Mouse (Mus musculus) retina, adult 2 months (tissue): ENCODE measurements around the gene Lrit3.
"Not testable (repeated sequence)": the region's sequence is repeated elsewhere in the genome, so short reads cannot be mapped to it uniquely, and the experiment has no call there.

Experiments used
- DNase-seq: peaks from one replicate; pipeline ENCODE4 v3.0.0-alpha.2; 2012; ENCODE audit warnings: low read depth, low spot score

Gene Lrit3

GRCm38 (mm10) chr3:129771210-129771609 is 32.6 kb downstream of the Lrit3 start:
- DNase-seq = no peak

GRCm38 (mm10) chr3:129766971-129767794 is 36.6 kb downstream of the Lrit3 start:
- DNase-seq = no peak

GRCm38 (mm10) chr3:129766106-129766505 is 37.7 kb downstream of the Lrit3 start:
- no peak for DNase-seq

GRCm38 (mm10) chr3:129757599-129757998 is 46.2 kb downstream of the Lrit3 start:
- DNase-seq = not testable (repeated sequence)

GRCm38 (mm10) chr3:129754650-129755604 is 48.9 kb downstream of the Lrit3 start, which contains the start of gene Egf:
Gene Egf (minus strand): TSS chr3:129755316.
- no peak for DNase-seq

- no peak for DNase-seq
Measured at GRCm38 (mm10) chr3:129744803-129745202, 59.0 kb downstream of the Lrit3 start.

- no peak for DNase-seq
Measured at GRCm38 (mm10) chr3:129742781-129743180, 61.0 kb downstream of the Lrit3 start.

- DNase-seq = no peak
Measured at GRCm38 (mm10) chr3:129738291-129739183, 65.3 kb downstream of the Lrit3 start.
